ENCODE assay signal across 17 mouse cellular contexts in genomic region chr14:31570131-31570951, GRCm38 (mm10). TPM values are rescaled to one million over a fixed set of nuclear protein-coding genes. Genes with fewer than 3 reads are reported as not detected.
A peak's percentile ranks its signal among the peaks of the same experiment; 100 is the strongest.
DNase-seq lines count a peak whose midpoint lies in the region; ATAC-seq and TF ChIP-seq lines count a peak whose summit lies in the region.
"Had no signal": no experiment of that assay in that cellular context is flagged by ENCODE, and none has a peak within 500 bp of the region (broad histone marks: within the 10 kb centered on the region; RNA-seq: fewer than 3 reads in every experiment).

No protein-coding gene starts in this region.

- TF ChIP-seq EP300 in liver, postnatal 0 days (IDR thresholded peaks at IDR 0.05; ENCODE audit: low read depth) = peak; percentile 82

- no peak overlapping the region for H3K4me3 ChIP-seq in heart, embryonic 15.5 days
- no peak overlapping the region for H3K4me3 ChIP-seq in liver, postnatal 0 days (ENCODE audit: low read depth, low read length)
- no peak overlapping the region for H3K4me3 ChIP-seq in hindbrain, embryonic 12.5 days
- H3K4me3 ChIP-seq: limb, embryonic 13.5 days; midbrain, embryonic 13.5 days had no signal

- no peak overlapping the region for H3K4me2 ChIP-seq in heart, embryonic 15.5 days
- H3K4me2 ChIP-seq in liver, postnatal 0 days (ENCODE audit: low read depth, low read length) = no peak overlapping the region
- no peak overlapping the region for H3K4me2 ChIP-seq in hindbrain, embryonic 12.5 days (replicated peaks)
- H3K4me2 ChIP-seq: limb, embryonic 13.5 days; midbrain, embryonic 13.5 days had no signal

- no peak; the same call in 1 of the 2 replicates for ATAC-seq in heart, embryonic 15.5 days (replicated peaks; ENCODE audit: insufficient number of reproducible peaks, insufficient read depth, low FRiP score, low read depth)
- peak; percentile 33 for ATAC-seq in granulocyte monocyte progenitor cell, adult 5-6 weeks (replicated peaks; ENCODE audit: poor library complexity, severe bottlenecking)
- peak; percentile 71 for ATAC-seq in liver, postnatal 0 days
- no peak for ATAC-seq in hindbrain, embryonic 12.5 days (ENCODE audit: low FRiP score)
- ATAC-seq: forebrain, embryonic 16.5 days; midbrain, embryonic 13.5 days had no signal

- H3K9ac ChIP-seq in heart, embryonic 15.5 days = no peak overlapping the region
- no peak overlapping the region for H3K9ac ChIP-seq in liver, postnatal 0 days (replicated peaks)
- no peak overlapping the region for H3K9ac ChIP-seq in hindbrain, embryonic 12.5 days
- H3K9ac ChIP-seq: limb, embryonic 13.5 days; midbrain, embryonic 13.5 days had no signal

- peaks cover 49% of the 10 kb centered on the region for H3K4me1 ChIP-seq in heart, embryonic 15.5 days (replicated peaks)
- H3K4me1 ChIP-seq in liver, postnatal 0 days (ENCODE audit: insufficient read depth) = peaks cover 22% of the 10 kb centered on the region
- H3K4me1 ChIP-seq in hindbrain, embryonic 12.5 days = peaks cover 6% of the 10 kb centered on the region

- no peaks in the 10 kb centered on the region for H3K27me3 ChIP-seq in heart, embryonic 15.5 days
- H3K27me3 ChIP-seq in liver, postnatal 0 days (ENCODE audit: insufficient read depth, low read length) = no peaks in the 10 kb centered on the region
- H3K27me3 ChIP-seq in hindbrain, embryonic 12.5 days = no peaks in the 10 kb centered on the region
- H3K27me3 ChIP-seq: limb, embryonic 13.5 days; midbrain, embryonic 13.5 days had no signal

- 36% methylated on average over 6 of the region's 6 CpGs for WGBS in heart, embryonic 15.5 days
- 34% methylated on average over 6 of the region's 6 CpGs for WGBS in liver, postnatal 0 days (ENCODE audit: insufficient replicate concordance)
- 79% methylated on average over 6 of the region's 6 CpGs for WGBS in hindbrain, embryonic 12.5 days

- no peak for DNase-seq in heart, postnatal 14 days
- no peak for DNase-seq in liver, postnatal 0 days
- peak; percentile 73 for DNase-seq in thymus, postnatal 25 days
- no peak for DNase-seq in layer of hippocampus, postnatal 36 days
- DNase-seq in cerebellum, postnatal 25 days = no peak
- DNase-seq: cerebellum, adult 11-12 months; heart, postnatal 4 days; kidney, adult 18-20 months; kidney, postnatal 36 days; lung, postnatal 14 days; right cerebral cortex, postnatal 25 days had no signal

- no peaks in the 10 kb centered on the region for H3K9me3 ChIP-seq in heart, embryonic 15.5 days (replicated peaks)
- H3K9me3 ChIP-seq in liver, postnatal 0 days (ENCODE audit: low read length) = no peaks in the 10 kb centered on the region
- no peaks in the 10 kb centered on the region for H3K9me3 ChIP-seq in hindbrain, embryonic 12.5 days (replicated peaks)
- H3K9me3 ChIP-seq: limb, embryonic 13.5 days; midbrain, embryonic 13.5 days had no signal

- intact Hi-C loops in heart, postnatal 14 days (cut with DNase I) = no loop called here

- no peaks in the 10 kb centered on the region for H3K36me3 ChIP-seq in heart, embryonic 15.5 days
- no peaks in the 10 kb centered on the region for H3K36me3 ChIP-seq in liver, postnatal 0 days (replicated peaks; ENCODE audit: insufficient read depth, low read length)
- no peaks in the 10 kb centered on the region for H3K36me3 ChIP-seq in hindbrain, embryonic 12.5 days
- H3K36me3 ChIP-seq: limb, embryonic 13.5 days; midbrain, embryonic 13.5 days had no signal

- H3K27ac ChIP-seq in heart, embryonic 15.5 days = peak overlapping the region; percentile 8; the same call in 1 of the 2 replicates
- no peak overlapping the region for H3K27ac ChIP-seq in liver, postnatal 0 days (ENCODE audit: low read depth)
- H3K27ac ChIP-seq in hindbrain, embryonic 12.5 days = no peak overlapping the region
- H3K27ac ChIP-seq: limb, embryonic 13.5 days; midbrain, embryonic 13.5 days had no signal

- no peak for TF ChIP-seq CTCF in liver, postnatal 0 days (IDR thresholded peaks at IDR 0.05; ENCODE audit: low read depth)

RNA-seq across cellular contexts. Expression of gene Colq, which starts 20.8 kb away (rescaled TPM):
- polyA plus RNA-seq in heart, embryonic 15.5 days (2015; fragmentation: Nextera tagmentation; extraction: Ambion mirVana) = 11.1 and 13.5 TPM in 2 replicates
- 1 to 10 TPM; 7.1 to 9.5 TPM for total RNA-seq in heart, postnatal 14 days (2021)
- total RNA-seq in granulocyte monocyte progenitor cell, adult 5-6 weeks (2014; fragmentation: Nextera tagmentation) = not detected in 2 replicates
- not detected in 2 replicates for total RNA-seq in granulocyte monocyte progenitor cell, adult 5-6 weeks (2017)
- polyA plus RNA-seq in liver, postnatal 0 days (2015; fragmentation: Nextera tagmentation; extraction: Ambion mirVana) = 0.29 and 0.52 TPM in 2 replicates
- 0.18 and 0.65 TPM in 2 replicates for polyA plus RNA-seq in hindbrain, embryonic 12.5 days (2016; fragmentation: Nextera tagmentation; extraction: Ambion mirVana)
- total RNA-seq in layer of hippocampus, postnatal 36 days (2021) = under 1 TPM; 0.15 to 0.35 TPM
- polyA plus RNA-seq: forebrain, embryonic 16.5 days; midbrain, embryonic 13.5 days had no signal

Comparison
In these comparisons a context has a peak if more than half of its experiments do, and no peak if none do; other contexts are left out.
1. ATAC-seq: peak in granulocyte monocyte progenitor cell, adult 5-6 weeks (single experiment) and liver, postnatal 0 days (single experiment); none in heart, embryonic 15.5 days (single experiment) and hindbrain, embryonic 12.5 days (single experiment).
2. RNA of gene Colq, which starts 20.8 kb away (total RNA-seq): 7.1 to 9.5 TPM in heart, postnatal 14 days; 0.15 to 0.35 TPM in layer of hippocampus, postnatal 36 days and not detected in granulocyte monocyte progenitor cell, adult 5-6 weeks; every median in the first group is over 4 times any median in the second.